Mouse (Mus musculus): Measurements from ENCODE around the gene Kifc1. TPM values are rescaled to one million over a fixed set of nuclear protein-coding genes. Genes with fewer than 3 reads are reported as not detected.

The Kifc1 gene
- polyA plus RNA-seq (2012; rRNA removed): 32.6 and 40.9 TPM in 2 replicates

DNA sequence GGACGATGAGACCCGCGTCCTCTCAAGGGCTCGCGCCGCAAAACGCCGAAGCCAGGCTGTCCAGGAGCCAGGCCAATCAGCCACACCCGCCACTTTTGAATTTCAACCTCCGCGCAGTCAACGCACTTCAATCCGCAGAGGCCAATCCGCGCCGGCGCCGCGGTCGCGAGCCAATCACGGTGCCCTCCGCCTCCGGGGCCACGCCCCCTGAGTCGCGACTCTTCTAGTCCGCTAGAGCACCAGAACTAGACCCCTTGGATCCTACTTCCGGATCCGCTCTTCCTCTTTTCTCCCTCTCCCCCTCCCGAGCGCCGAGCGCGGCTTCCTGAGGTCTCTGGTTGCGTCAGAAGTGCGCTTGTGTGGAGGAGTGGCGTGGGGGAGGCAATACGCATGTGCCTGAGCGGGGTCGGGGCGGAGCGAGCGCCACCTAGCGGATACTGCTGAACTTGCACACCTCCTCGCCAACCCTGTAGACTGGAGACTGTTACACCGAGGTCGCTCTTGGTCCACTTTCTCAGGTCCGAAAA, at the start of gene Kifc1:
TSS of gene Kifc1 (minus strand) at position 129 of the 527 bp plus-strand sequence.

GRCm38 (mm10) chr17:33929371-33930279, 39.2 kb upstream of the Kifc1 start, which contains the start of gene Rgl2:
Gene Rgl2, plus strand, starts transcription at chr17:33929543.

GRCm38 (mm10) chr17:33915671-33916250, 25.3 kb upstream of the Kifc1 start, which contains the start of the genes Tapbp and Zbtb22:
Gene Tapbp, plus strand, starts transcription at chr17:33915899.
Gene Zbtb22, plus strand, starts transcription at chr17:33915904.

GRCm38 (mm10) chr17:33909077-33909868, 18.8 kb upstream of the Kifc1 start, which contains the start of gene Daxx:
Gene Daxx, plus strand, starts transcription at chr17:33909414.

GRCm38 (mm10) chr17:33904835-33905234, 14.4 kb upstream of the Kifc1 start, which contains the start of gene Platr17:
Gene Platr17, plus strand, starts transcription at chr17:33905135.

DNA sequence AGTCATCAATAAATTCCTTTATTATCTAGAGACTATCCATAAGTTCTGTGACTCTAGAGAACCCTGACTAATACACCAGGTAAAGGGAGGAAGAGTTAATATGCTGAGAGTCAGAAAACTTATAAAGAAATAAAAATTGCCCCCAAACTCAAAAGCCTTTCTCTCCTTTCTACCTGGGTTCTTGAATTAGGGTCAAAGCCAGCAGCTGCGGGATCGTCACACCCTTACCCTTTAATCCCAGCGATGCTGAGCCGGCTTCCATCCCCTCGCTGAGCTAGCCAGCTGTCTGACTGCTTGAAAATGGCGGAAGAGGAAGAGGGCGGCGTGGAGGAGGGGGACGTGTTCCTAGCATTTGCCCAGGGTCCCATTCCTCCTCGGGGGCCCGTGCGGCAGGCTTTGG, 16.9 kb downstream of the Kifc1 start, which contains the start of gene Gm7029:
TSS of gene Gm7029 (plus strand) at position 301 of the 400 bp plus-strand sequence.

DNA sequence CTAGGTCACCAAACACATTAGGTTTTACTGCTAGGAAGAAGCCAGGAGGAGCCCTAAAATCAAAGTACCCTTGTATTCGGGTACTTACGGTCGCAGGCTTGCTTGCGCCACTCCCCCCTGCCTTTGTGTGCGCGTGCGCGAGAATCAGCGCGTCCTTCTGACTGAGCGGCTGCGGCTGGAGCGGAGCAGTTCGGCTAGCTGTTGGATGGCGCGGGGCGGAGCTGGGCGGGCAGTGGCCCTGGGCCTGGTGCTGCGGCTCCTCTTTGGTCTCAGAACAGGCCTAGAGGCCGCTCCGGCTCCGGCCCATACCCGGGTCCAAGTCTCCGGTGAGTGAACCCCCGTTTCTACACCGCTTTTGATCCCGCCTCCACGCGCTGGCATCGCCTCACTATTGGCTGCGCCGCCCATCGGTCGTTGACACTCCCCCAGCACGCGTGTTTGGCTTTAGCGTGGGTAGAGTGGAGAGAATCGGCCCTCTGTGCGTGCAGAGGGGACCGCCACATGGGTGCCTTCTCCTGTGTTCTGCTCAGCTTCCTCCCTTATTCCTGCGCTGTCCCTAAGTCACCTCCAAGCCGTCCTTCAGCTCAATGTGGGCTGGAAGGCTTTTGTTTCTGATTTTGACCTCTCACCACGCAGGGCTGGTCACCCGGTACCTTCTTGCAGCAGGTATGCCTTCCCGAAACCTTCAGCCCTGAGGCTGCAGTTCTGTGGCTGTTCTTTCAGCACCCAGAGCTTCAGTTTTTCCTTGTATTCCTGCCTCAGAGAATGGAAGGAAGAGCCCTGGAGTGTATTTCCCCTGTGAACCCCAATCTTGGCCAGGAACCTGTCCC, 47.3 kb downstream of the Kifc1 start, which contains the start of gene Cd320:
TSS of gene Cd320 (plus strand) at position 126 of the 830 bp plus-strand sequence.

Other genes starting within 250 kb of the Kifc1 start
- gene Hnrnpm, start 203.8 kb downstream of the Kifc1 start, polyA plus RNA-seq (2012; rRNA removed): 346 and 372 TPM in 2 replicates
- 54.7 and 54.9 TPM in 2 replicates for gene March2, start 172.0 kb downstream of the Kifc1 start, polyA plus RNA-seq (2012; rRNA removed)
- 492 and 498 TPM in 2 replicates for gene Rab11b, start 130.1 kb downstream of the Kifc1 start, polyA plus RNA-seq (2012; rRNA removed)
- gene Angptl4, start 108.8 kb downstream of the Kifc1 start, polyA plus RNA-seq (2012; rRNA removed): 8.6 and 13.8 TPM in 2 replicates
- 60.8 and 64.1 TPM in 2 replicates for gene Kank3, start 80.1 kb downstream of the Kifc1 start, polyA plus RNA-seq (2012; rRNA removed)
- gene Rps28, start 66.1 kb downstream of the Kifc1 start, polyA plus RNA-seq (2012; rRNA removed): 1,052 and 1,113 TPM in 2 replicates
- 340 and 356 TPM in 2 replicates for gene Ndufa7, start 66.1 kb downstream of the Kifc1 start, polyA plus RNA-seq (2012; rRNA removed)
- gene Cd320, start 47.6 kb downstream of the Kifc1 start, polyA plus RNA-seq (2012; rRNA removed): 41.3 and 46.5 TPM in 2 replicates
- not detected in 2 replicates for gene Gm7029, start 16.8 kb downstream of the Kifc1 start, polyA plus RNA-seq (2012; rRNA removed)
- gene Platr17, start 14.5 kb upstream of the Kifc1 start, polyA plus RNA-seq (2012; rRNA removed): 0.25 and 0.29 TPM in 2 replicates
- 46.3 and 50.1 TPM in 2 replicates for gene Daxx, start 18.8 kb upstream of the Kifc1 start, polyA plus RNA-seq (2012; rRNA removed)
- 13.9 and 20.8 TPM in 2 replicates for gene Tapbp, start 25.2 kb upstream of the Kifc1 start, polyA plus RNA-seq (2012; rRNA removed)
- gene Zbtb22, start 25.2 kb upstream of the Kifc1 start, polyA plus RNA-seq (2012; rRNA removed): 34.5 and 40.6 TPM in 2 replicates
- gene Rgl2, start 38.9 kb upstream of the Kifc1 start, polyA plus RNA-seq (2012; rRNA removed): 230 and 252 TPM in 2 replicates
- 113 and 115 TPM in 2 replicates for gene Pfdn6, start 49.7 kb upstream of the Kifc1 start, polyA plus RNA-seq (2012; rRNA removed)
- gene Wdr46, start 50.0 kb upstream of the Kifc1 start, polyA plus RNA-seq (2012; rRNA removed): 27.4 and 27.8 TPM in 2 replicates
- 9.3 and 9.5 TPM in 2 replicates for gene B3galt4, start 60.8 kb upstream of the Kifc1 start, polyA plus RNA-seq (2012; rRNA removed)
- 63.4 and 64.7 TPM in 2 replicates for gene Vps52, start 65.2 kb upstream of the Kifc1 start, polyA plus RNA-seq (2012; rRNA removed)
- 1,006 and 1,081 TPM in 2 replicates for gene Rps18, start 65.3 kb upstream of the Kifc1 start, polyA plus RNA-seq (2012; rRNA removed)
- gene H2-K1, start 109.7 kb upstream of the Kifc1 start, polyA plus RNA-seq (2012; rRNA removed): 27.6 and 29.7 TPM in 2 replicates
- gene Ring1, start 134.0 kb upstream of the Kifc1 start, polyA plus RNA-seq (2012; rRNA removed): 62.7 and 65.1 TPM in 2 replicates
- 115 and 118 TPM in 2 replicates for gene H2-Ke6, start 137.4 kb upstream of the Kifc1 start, polyA plus RNA-seq (2012; rRNA removed)
- gene Slc39a7, start 141.0 kb upstream of the Kifc1 start, polyA plus RNA-seq (2012; rRNA removed): 113 and 136 TPM in 2 replicates
- 88.3 and 91.0 TPM in 2 replicates for gene Rxrb, start 141.2 kb upstream of the Kifc1 start, polyA plus RNA-seq (2012; rRNA removed)
- gene Col11a2, start 148.8 kb upstream of the Kifc1 start, polyA plus RNA-seq (2012; rRNA removed): 13.9 and 70.2 TPM in 2 replicates
- 0.15 and 0.29 TPM in 2 replicates for gene H2-Oa, start 201.7 kb upstream of the Kifc1 start, polyA plus RNA-seq (2012; rRNA removed)
- gene H2-DMa, start 228.9 kb upstream of the Kifc1 start, polyA plus RNA-seq (2012; rRNA removed): 10.2 and 10.5 TPM in 2 replicates
- 206 and 231 TPM in 2 replicates for gene Brd2, start 232.0 kb upstream of the Kifc1 start, polyA plus RNA-seq (2012; rRNA removed)